Comparison of ENCODE assay signal across 8 mouse cellular contexts in genomic region chr7:141010593-141010992, GRCm38 (mm10). TPM values are rescaled to one million over a fixed set of nuclear protein-coding genes. Genes with fewer than 3 reads are reported as not detected.
DNase-seq lines count a peak whose midpoint lies in the region; ATAC-seq lines count a peak whose summit lies in the region.

Ifitm3 (minus strand) TSS chr7:141010770.

- peak within 1 kb of the TSS; percentile 98 for H3K27ac ChIP-seq in brown adipose tissue, adult 24 weeks (replicated peaks; ENCODE audit: low read depth, low read length)
- H3K27ac ChIP-seq in liver, embryonic 15.5 days (replicated peaks), result peak within 1 kb of the TSS; percentile 35; the same call in 1 of the 2 replicates
- H3K27ac ChIP-seq in neural tube, embryonic 11.5 days (ENCODE audit: low read depth, low read length), result no peak within 1 kb of the TSS

- no peak for ATAC-seq in liver, embryonic 15.5 days (ENCODE audit: insufficient read depth)
- ATAC-seq in neural tube, embryonic 11.5 days (ENCODE audit: insufficient read depth, low FRiP score, low TSS enrichment), result no peak

- H3K4me2 ChIP-seq in liver, embryonic 15.5 days, result peak within 1 kb of the TSS; percentile 67
- H3K4me2 ChIP-seq in neural tube, embryonic 11.5 days (ENCODE audit: low read depth), result peak within 1 kb of the TSS; percentile 29

- peak within 1 kb of the TSS; percentile 89 for H3K4me3 ChIP-seq in brown adipose tissue, adult 24 weeks (ENCODE audit: insufficient read depth, low read depth, low read length)
- peak within 1 kb of the TSS; percentile 51 for H3K4me3 ChIP-seq in liver, embryonic 15.5 days (replicated peaks)
- H3K4me3 ChIP-seq in neural tube, embryonic 11.5 days (ENCODE audit: low read depth, low read length), result no peak within 1 kb of the TSS

- H3K9ac ChIP-seq in liver, embryonic 15.5 days, result peak within 1 kb of the TSS; percentile 39
- peak within 1 kb of the TSS; percentile 38; the same call in 1 of the 2 replicates for H3K9ac ChIP-seq in neural tube, embryonic 11.5 days (ENCODE audit: low read length)

- H3K9me3 ChIP-seq in liver, embryonic 15.5 days (replicated peaks), result no peaks in the 10 kb centered on the region
- H3K9me3 ChIP-seq in neural tube, embryonic 11.5 days (ENCODE audit: control insufficient read depth, low read length), result no peaks in the 10 kb centered on the region

- WGBS in liver, embryonic 15.5 days (ENCODE audit: insufficient replicate concordance), result 12% methylated on average over 10 of the region's 10 CpGs
- WGBS in neural tube, embryonic 11.5 days, result 36% methylated on average over 10 of the region's 10 CpGs

- no peaks in the 10 kb centered on the region for H3K36me3 ChIP-seq in liver, embryonic 15.5 days (replicated peaks)
- H3K36me3 ChIP-seq in neural tube, embryonic 11.5 days (ENCODE audit: control insufficient read depth, insufficient read depth, low read length), result no peaks in the 10 kb centered on the region; the same call in 1 of the 2 replicates

- H3K4me1 ChIP-seq in brown adipose tissue, adult 24 weeks (ENCODE audit: control insufficient read depth, insufficient read depth, insufficient read length, low read length), result no peaks in the 10 kb centered on the region
- peaks cover 57% of the 10 kb centered on the region for H3K4me1 ChIP-seq in liver, embryonic 15.5 days (replicated peaks)
- H3K4me1 ChIP-seq in neural tube, embryonic 11.5 days (ENCODE audit: control insufficient read depth, insufficient read depth, low read length), result peaks cover 10% of the 10 kb centered on the region

- no peak for DNase-seq in frontal cortex, adult 2 months (ENCODE audit: extremely low spot score in 1 of 2, low spot score in 1 of 2)
- no peak for DNase-seq in frontal cortex, postnatal 14 days (ENCODE audit: low spot score in 2 of 2)
- peak; percentile 53 for DNase-seq in gastrocnemius, postnatal 25 days
- peak; percentile 52 for DNase-seq in induced T-regulatory cell, adult 2 months (ENCODE audit: low read depth)
- peak; percentile 31 for DNase-seq in neural tube, embryonic 11.5 days (ENCODE audit: low spot score)
- DNase-seq in c-Kit-positive CD71-positive TER-119-positive erythroid progenitor cells, embryonic 14.5 days (ENCODE audit: low spot score), result no peak

- no peaks in the 10 kb centered on the region for H3K27me3 ChIP-seq in liver, embryonic 15.5 days
- H3K27me3 ChIP-seq in neural tube, embryonic 11.5 days (ENCODE audit: control insufficient read depth, insufficient read depth, low read length), result no peaks in the 10 kb centered on the region

RNA-seq across cellular contexts. Expression of gene Ifitm3, which starts in this region (rescaled TPM):
- 72.6 and 82.1 TPM in 2 replicates for polyA plus RNA-seq in frontal cortex, adult 2 months (2012; rRNA removed)
- polyA plus RNA-seq in brown adipose tissue, adult 24 weeks (2012; ENCODE audit: insufficient read depth, insufficient read length, missing spikeins), result 117 and 134 TPM in 2 replicates
- 10 to 100 TPM; 34.4 to 52.1 TPM for total RNA-seq in gastrocnemius, postnatal 25 days (2021)
- polyA plus RNA-seq in liver, embryonic 15.5 days (2015; fragmentation: Nextera tagmentation; extraction: Ambion mirVana), result 84.9 and 98.1 TPM in 2 replicates
- polyA plus RNA-seq in neural tube, embryonic 11.5 days (2014; fragmentation: Nextera tagmentation; extraction: Ambion mirVana), result 20.1 and 21.0 TPM in 2 replicates

Comparison
In these comparisons a context has a peak if more than half of its experiments do, and no peak if none do; other contexts are left out.
1. DNase-seq: peak in gastrocnemius, postnatal 25 days (single experiment), induced T-regulatory cell, adult 2 months (single experiment) and neural tube, embryonic 11.5 days (single experiment); none in frontal cortex, adult 2 months (0 of 2), frontal cortex, postnatal 14 days (0 of 2) and c-Kit-positive CD71-positive TER-119-positive erythroid progenitor cells, embryonic 14.5 days (single experiment).